15 mouse cellular contexts compared by ENCODE assay signal in genomic region chr8:70564696-70565235, GRCm38 (mm10). TPM values are rescaled to one million over a fixed set of nuclear protein-coding genes. Genes with fewer than 3 reads are reported as not detected.
DNase-seq lines count a peak whose midpoint lies in the region; TF ChIP-seq lines count a peak whose summit lies in the region.
"Had no signal": no experiment of that assay in that cellular context is flagged by ENCODE, and none has a peak within 500 bp of the region (broad histone marks: within the 10 kb centered on the region; RNA-seq: fewer than 3 reads in every experiment).

No protein-coding gene starts in this region.

- TF ChIP-seq RAD21 in MEL (IDR thresholded peaks at IDR 0.05; ENCODE audit: low read depth, low read length), result no peak

- H3K9me3 ChIP-seq in MEL (replicated peaks; ENCODE audit: insufficient read depth, low read length), result no peaks in the 10 kb centered on the region
- H3K9me3 ChIP-seq: forebrain, embryonic 13.5 days; hindbrain, embryonic 10.5 days; liver, embryonic 15.5 days had no signal

- no peak for TF ChIP-seq POLR2A in heart, adult 2 months (IDR thresholded peaks at IDR 0.05; ENCODE audit: insufficient read depth, low read depth, low read length)
- TF ChIP-seq POLR2A in liver, adult 2 months (IDR thresholded peaks at IDR 0.05; ENCODE audit: extremely low read depth, insufficient read depth, low read length), result no peak
- no peak for TF ChIP-seq POLR2A in MEL (IDR thresholded peaks at IDR 0.05; ENCODE audit: control insufficient read depth in 1 of 2, insufficient read depth in 1 of 2, low read depth in 1 of 2, low read length in 2 of 2, poor library complexity in 1 of 2)

- H3K27ac ChIP-seq in heart, adult 2 months, result peak overlapping the region; percentile 42
- peak overlapping the region; percentile 72 for H3K27ac ChIP-seq in liver, adult 2 months (replicated peaks; ENCODE audit: insufficient read depth, low read depth, low read length)
- H3K27ac ChIP-seq in MEL (ENCODE audit: control insufficient read depth, low read depth, low read length), result peak overlapping the region; percentile 20; the same call in 1 of the 2 replicates
- H3K27ac ChIP-seq: forebrain, embryonic 13.5 days; hindbrain, embryonic 10.5 days had no signal

- H3K9ac ChIP-seq in heart, adult 2 months (ENCODE audit: low read depth, low read length), result no peak overlapping the region
- no peak overlapping the region for H3K9ac ChIP-seq in liver, adult 2 months (ENCODE audit: low read depth, low read length)
- H3K9ac ChIP-seq in MEL (ENCODE audit: control insufficient read depth, low read depth, low read length, poor library complexity, severe bottlenecking), result no peak overlapping the region
- H3K9ac ChIP-seq: liver, embryonic 15.5 days had no signal

- TF ChIP-seq EP300 in heart, adult 2 months (IDR thresholded peaks at IDR 0.05; ENCODE audit: insufficient read depth, low read depth, low read length), result no peak
- TF ChIP-seq EP300 in MEL (IDR thresholded peaks at IDR 0.05; ENCODE audit: low read depth in 1 of 2, low read length in 2 of 2), result no peak

- peaks cover 54% of the 10 kb centered on the region for H3K4me1 ChIP-seq in heart, adult 2 months (ENCODE audit: control insufficient read depth, insufficient read depth, low read length)
- peaks cover 61% of the 10 kb centered on the region for H3K4me1 ChIP-seq in liver, adult 2 months (ENCODE audit: control insufficient read depth, insufficient read depth, low read length)
- peaks cover 42 to 57% of the 10 kb centered on the region in 2 experiments for H3K4me1 ChIP-seq in MEL (ENCODE audit: control insufficient read depth in 1 of 2, insufficient read depth in 2 of 2, low read length in 2 of 2)

- no peak overlapping the region for H3K4me3 ChIP-seq in heart, adult 2 months
- H3K4me3 ChIP-seq in liver, adult 2 months (ENCODE audit: insufficient read depth, low read depth, low read length), result no peak overlapping the region
- no peak overlapping the region for H3K4me3 ChIP-seq in MEL (ENCODE audit: control insufficient read depth in 1 of 2, insufficient read depth in 1 of 2, low read depth in 2 of 2, low read length in 2 of 2)
- H3K4me3 ChIP-seq: forebrain, embryonic 13.5 days; hindbrain, embryonic 10.5 days; liver, embryonic 15.5 days; myocyte had no signal

- intact Hi-C loops in heart, adult 2 months (cut with DNase I), result no loop called here
- intact Hi-C loops in heart, postnatal 25 days (cut with DNase I), result no loop called here

- H3K36me3 ChIP-seq in heart, adult 2 months (ENCODE audit: control insufficient read depth, insufficient read depth, low read length), result peaks cover 11% of the 10 kb centered on the region; the same call in 1 of the 2 replicates
- no peaks in the 10 kb centered on the region for H3K36me3 ChIP-seq in liver, adult 2 months (ENCODE audit: control insufficient read depth, insufficient read depth, low read length)
- H3K36me3 ChIP-seq in MEL (ENCODE audit: control insufficient read depth in 1 of 2, insufficient read depth in 2 of 2, low read length in 2 of 2), result peaks cover 0 to 35% of the 10 kb centered on the region in 2 experiments; a peak in 3 of 4 replicates
- H3K36me3 ChIP-seq: hindbrain, embryonic 10.5 days had no signal

- H3K27me3 ChIP-seq in heart, adult 2 months (ENCODE audit: control insufficient read depth, insufficient read depth, low read length), result no peaks in the 10 kb centered on the region
- no peaks in the 10 kb centered on the region for H3K27me3 ChIP-seq in liver, adult 2 months (ENCODE audit: control insufficient read depth, insufficient read depth, low read length)
- no peaks in the 10 kb centered on the region for H3K27me3 ChIP-seq in MEL (ENCODE audit: control insufficient read depth in 1 of 2, insufficient read depth in 2 of 2, low read length in 2 of 2)
- H3K27me3 ChIP-seq: forebrain, embryonic 13.5 days; liver, embryonic 15.5 days had no signal

- DNase-seq in heart, adult 2 months, result no peak
- no peak for DNase-seq in heart, postnatal 25 days (ENCODE audit: low spot score)
- no peak for DNase-seq in liver, adult 2 months (ENCODE audit: extremely low read depth, low read depth, low spot score)
- no peak for DNase-seq in liver
- DNase-seq in MEL (ENCODE audit: low read depth, low spot score), result no peak
- peak; percentile 43 to 66 for DNase-seq in adrenal gland, postnatal 36 days
- no peak for DNase-seq in right cerebral cortex, adult 2 months (ENCODE audit: low spot score in 2 of 2)
- DNase-seq: cerebellum, postnatal 36 days; gastrocnemius, postnatal 10 days; kidney, adult 18-20 months; spleen, adult 18-20 months had no signal

- 41% methylated on average over 3 of the region's 3 CpGs for WGBS in heart, adult 2 months
- 39% methylated on average over 3 of the region's 3 CpGs for WGBS in liver, adult 2 months

- no peak for TF ChIP-seq CTCF in heart, adult 2 months (IDR thresholded peaks at IDR 0.05)
- no peak for TF ChIP-seq CTCF in liver, adult 2 months (IDR thresholded peaks at IDR 0.05; ENCODE audit: low read depth, low read length)
- TF ChIP-seq CTCF in MEL (IDR thresholded peaks at IDR 0.05 in 2 of 3, conservative IDR thresholded peaks at IDR 0.05 in 1 of 3; ENCODE audit: control insufficient read depth in 1 of 3, insufficient read depth in 1 of 3, low read depth in 2 of 3, low read length in 3 of 3, poor library complexity in 1 of 3, severe bottlenecking in 1 of 3), result no peak

- peaks cover 6% of the 10 kb centered on the region for H3K79me2 ChIP-seq in heart, adult 2 months (replicated peaks; ENCODE audit: control insufficient read depth, insufficient read depth, low read length)
- peaks cover 43% of the 10 kb centered on the region for H3K79me2 ChIP-seq in liver, adult 2 months (ENCODE audit: control insufficient read depth, insufficient read depth, low read length)
- H3K79me2 ChIP-seq in MEL (ENCODE audit: control insufficient read depth, insufficient read depth, low read length, poor library complexity), result peaks cover 8% of the 10 kb centered on the region; the same call in 1 of the 2 replicates

TF ChIP-seq in MEL, 35 proteins besides CTCF, POLR2A, EP300 and RAD21:
- TF ChIP-seq TAL1 (IDR thresholded peaks at IDR 0.05; ENCODE audit: low read length) (no peak), ZNF384 (IDR thresholded peaks at IDR 0.05; ENCODE audit: low read depth, low read length) (no peak), USF2 (IDR thresholded peaks at IDR 0.05; ENCODE audit: borderline replicate concordance in 1 of 2, insufficient read depth in 1 of 2, low read depth in 1 of 2, low read length in 2 of 2) (no peak), E2F4 (IDR thresholded peaks at IDR 0.05; ENCODE audit: borderline replicate concordance, low read depth, low read length) (no peak)
TF ChIP-seq in MEL: peak in this region for 0.

RNA-seq across cellular contexts. Expression of gene Ell, which starts 25.5 kb away (rescaled TPM):
- 10 to 100 TPM in 1 of 2 experiments, 1 to 10 TPM in 1; 9.6 to 12.0 TPM for total RNA-seq in heart, adult 2 months (2021)
- 12.7 and 13.8 TPM in 2 replicates for polyA plus RNA-seq in heart, adult 2 months (2012; rRNA removed)
- 10 to 100 TPM; 11.7 to 13.3 TPM for total RNA-seq in heart, postnatal 25 days (2021)
- total RNA-seq in liver, adult 2 months (2014; rRNA removed), result 10.0 and 13.6 TPM in 2 replicates
- 19.6 and 25.0 TPM in 2 replicates for polyA plus RNA-seq in liver, adult 2 months (2012; rRNA removed)
- total RNA-seq in MEL (2012; rRNA removed), result 10.8 and 12.4 TPM in 2 replicates
- 10 to 100 TPM in 1 of 2 experiments, not detected in 1; 25.9 TPM for polyA plus RNA-seq in MEL (2012; ENCODE audit: insufficient read depth in 1 of 2, insufficient read length in 2 of 2, low read depth in 1 of 2, low replicate concordance in 2 of 2, missing spikeins in 1 of 2)
- 10 to 100 TPM; 22.3 to 25.3 TPM for total RNA-seq in adrenal gland, postnatal 36 days (2021)

RNA-seq across cellular contexts. Expression of gene Isyna1, which starts 29.4 kb away (rescaled TPM):
- 10 to 100 TPM; 26.7 to 28.3 TPM for total RNA-seq in heart, adult 2 months (2021)
- polyA plus RNA-seq in heart, adult 2 months (2012; rRNA removed), result 40.3 and 41.6 TPM in 2 replicates
- total RNA-seq in heart, postnatal 25 days (2021), result 10 to 100 TPM; 21.5 to 25.1 TPM
- 3.2 and 6.4 TPM in 2 replicates for total RNA-seq in liver, adult 2 months (2014; rRNA removed)
- 9.4 and 16.6 TPM in 2 replicates for polyA plus RNA-seq in liver, adult 2 months (2012; rRNA removed)
- total RNA-seq in MEL (2012; rRNA removed), result 84.1 and 90.9 TPM in 2 replicates
- 100 to 1,000 TPM in 1 of 2 experiments, not detected in 1; 189 TPM for polyA plus RNA-seq in MEL (2012; ENCODE audit: insufficient read depth in 1 of 2, insufficient read length in 2 of 2, low read depth in 1 of 2, low replicate concordance in 2 of 2, missing spikeins in 1 of 2)
- 100 to 1,000 TPM in 1 of 2 experiments, 10 to 100 TPM in 1; 98.7 to 260 TPM for total RNA-seq in adrenal gland, postnatal 36 days (2021)

RNA-seq across cellular contexts. Expression of gene Kxd1, which starts 37.0 kb away (rescaled TPM):
- total RNA-seq in heart, adult 2 months (2021), result 10 to 100 TPM; 80.4 to 99.4 TPM
- polyA plus RNA-seq in heart, adult 2 months (2012; rRNA removed), result 111 and 121 TPM in 2 replicates
- 10 to 100 TPM; 73.6 to 76.6 TPM for total RNA-seq in heart, postnatal 25 days (2021)
- total RNA-seq in liver, adult 2 months (2014; rRNA removed), result 36.7 and 42.6 TPM in 2 replicates
- polyA plus RNA-seq in liver, adult 2 months (2012; rRNA removed), result 68.4 and 72.3 TPM in 2 replicates
- total RNA-seq in MEL (2012; rRNA removed), result 49.1 and 54.4 TPM in 2 replicates
- polyA plus RNA-seq in MEL (2012; ENCODE audit: insufficient read depth in 1 of 2, insufficient read length in 2 of 2, low read depth in 1 of 2, low replicate concordance in 2 of 2, missing spikeins in 1 of 2), result 10 to 100 TPM in 1 of 2 experiments, not detected in 1; 77.4 TPM
- 10 to 100 TPM; 63.2 to 89.1 TPM for total RNA-seq in adrenal gland, postnatal 36 days (2021)

RNA-seq across cellular contexts. Expression of gene Fkbp8, which starts 37.2 kb away (rescaled TPM):
- total RNA-seq in heart, adult 2 months (2021), result 100 to 1,000 TPM; 116 to 135 TPM
- 179 and 201 TPM in 2 replicates for polyA plus RNA-seq in heart, adult 2 months (2012; rRNA removed)
- 100 to 1,000 TPM; 130 to 135 TPM for total RNA-seq in heart, postnatal 25 days (2021)
- total RNA-seq in liver, adult 2 months (2014; rRNA removed), result 271 and 321 TPM in 2 replicates
- 455 and 489 TPM in 2 replicates for polyA plus RNA-seq in liver, adult 2 months (2012; rRNA removed)
- 212 and 215 TPM in 2 replicates for total RNA-seq in MEL (2012; rRNA removed)
- polyA plus RNA-seq in MEL (2012; ENCODE audit: insufficient read depth in 1 of 2, insufficient read length in 2 of 2, low read depth in 1 of 2, low replicate concordance in 2 of 2, missing spikeins in 1 of 2), result 100 to 1,000 TPM in 1 of 2 experiments, not detected in 1; 349 TPM
- 100 to 1,000 TPM; 265 to 329 TPM for total RNA-seq in adrenal gland, postnatal 36 days (2021)

RNA-seq across cellular contexts. Expression of gene Ssbp4, which starts 43.9 kb away (rescaled TPM):
- total RNA-seq in heart, adult 2 months (2021), result 10 to 100 TPM; 34.6 to 35.8 TPM
- 45.6 and 72.8 TPM in 2 replicates for polyA plus RNA-seq in heart, adult 2 months (2012; rRNA removed)
- 10 to 100 TPM; 37.0 to 37.7 TPM for total RNA-seq in heart, postnatal 25 days (2021)
- 2.3 and 5.0 TPM in 2 replicates for total RNA-seq in liver, adult 2 months (2014; rRNA removed)
- polyA plus RNA-seq in liver, adult 2 months (2012; rRNA removed), result 13.5 and 16.4 TPM in 2 replicates
- 80.2 and 84.9 TPM in 2 replicates for total RNA-seq in MEL (2012; rRNA removed)
- 100 to 1,000 TPM in 1 of 2 experiments, not detected in 1; 212 TPM for polyA plus RNA-seq in MEL (2012; ENCODE audit: insufficient read depth in 1 of 2, insufficient read length in 2 of 2, low read depth in 1 of 2, low replicate concordance in 2 of 2, missing spikeins in 1 of 2)
- 100 to 1,000 TPM in 1 of 2 experiments, 10 to 100 TPM in 1; 89.7 to 103 TPM for total RNA-seq in adrenal gland, postnatal 36 days (2021)

Comparison
In these comparisons a context has a peak if more than half of its experiments do, and no peak if none do; other contexts are left out.
1. DNase-seq: peak in adrenal gland, postnatal 36 days (2 of 2); none in heart, adult 2 months (0 of 2), heart, postnatal 25 days (single experiment), liver, adult 2 months (single experiment), liver (single experiment), MEL (single experiment) and right cerebral cortex, adult 2 months (0 of 2).
2. H3K27ac ChIP-seq: peak in every context shown above with its lines; median percentile 72 in liver, adult 2 months; 42 in heart, adult 2 months; 20 in MEL.